Mouse (Mus musculus): ENCODE results near the gene Prpmp5. TPM values are rescaled to one million over a fixed set of nuclear protein-coding genes. Genes with fewer than 3 reads are reported as not detected.
"Not testable (repeated sequence)": the region's sequence is repeated elsewhere in the genome, so short reads cannot be mapped to it uniquely, and the experiment has no call there.

Prpmp5 gene
- not detected for total RNA-seq (2021)
- long read RNA-seq, experiment 1, result 0 reads
- long read RNA-seq, experiment 2, result 0 reads

GRCm38 (mm10) chr6:132314657-132315056 is at the start of gene Prpmp5:
Gene Prpmp5, minus strand, starts transcription at chr6:132314757.
- DNase-seq; intact Hi-C loops (cut with DNase I): not testable (repeated sequence)

- intact Hi-C loops (cut with DNase I); DNase-seq: not testable (repeated sequence)
These were observed 49.5 kb upstream of the Prpmp5 start, which contains the start of gene Gm8882 for GRCm38 (mm10) chr6:132364034-132364433. Gene Gm8882, minus strand, starts transcription at chr6:132364134.

Other genes starting within 250 kb of the Prpmp5 start
- gene Prb1, start 104.2 kb downstream of the Prpmp5 start, total RNA-seq (2021), result not detected
- gene Gm8882, start 49.4 kb upstream of the Prpmp5 start, total RNA-seq (2021), result not detected

Data from gastrocnemius, postnatal 36 days (tissue).